Mouse (Mus musculus): ENCODE data around the gene Sbno1. TPM values are rescaled to one million over a fixed set of nuclear protein-coding genes. Genes with fewer than 3 reads are reported as not detected.

Gene Sbno1
- 100 to 1,000 TPM; 124 to 127 TPM for total RNA-seq (2023)

GRCm38 (mm10) chr5:124425412-124426259, at the start of gene Sbno1:
Sbno1 (minus strand) TSS chr5:124426001.

GRCm38 (mm10) chr5:124439447-124440093, 13.8 kb upstream of the Sbno1 start, which contains the start of gene Kmt5a:
Kmt5a (plus strand) TSS chr5:124439930.

GRCm38 (mm10) chr5:124362982-124363381, 62.8 kb downstream of the Sbno1 start, which contains the start of gene Cdk2ap1:
Cdk2ap1 (minus strand) TSS chr5:124363082.

GRCm38 (mm10) chr5:124327510-124328364, 98.1 kb downstream of the Sbno1 start, which contains the start of the genes Mphosph9 and 2810006K23Rik:
Mphosph9 (minus strand) TSS chr5:124327972.
2810006K23Rik (plus strand) TSS chr5:124328089.

Other genes with a start within 250 kb of the Sbno1 start
- 1 to 10 TPM; 6.4 to 8.0 TPM for gene Pitpnm2, start 176.2 kb downstream of the Sbno1 start, total RNA-seq (2023)
- 1 to 10 TPM; 4.8 to 7.3 TPM for gene Mphosph9, start 98.0 kb downstream of the Sbno1 start, total RNA-seq (2023)
- 1 to 10 TPM; 5.6 to 6.1 TPM for gene 2810006K23Rik, start 97.9 kb downstream of the Sbno1 start, total RNA-seq (2023)
- gene Cdk2ap1, start 62.9 kb downstream of the Sbno1 start, total RNA-seq (2023): 100 to 1,000 TPM in 1 of 2 experiments, 10 to 100 TPM in 1; 95.8 to 112 TPM
- 100 to 1,000 TPM; 105 to 109 TPM for gene Kmt5a, start 13.9 kb upstream of the Sbno1 start, total RNA-seq (2023)
- gene Rilpl2, start 52.4 kb upstream of the Sbno1 start, total RNA-seq (2023): 100 to 1,000 TPM; 205 to 235 TPM
- gene Snrnp35, start 57.1 kb upstream of the Sbno1 start, total RNA-seq (2023): 10 to 100 TPM; 14.8 to 16.8 TPM
- 1 to 10 TPM; 2.9 to 5.8 TPM for gene Rilpl1, start 105.4 kb upstream of the Sbno1 start, total RNA-seq (2023)
- gene Tmed2, start 114.7 kb upstream of the Sbno1 start, total RNA-seq (2023): 100 to 1,000 TPM; 175 to 201 TPM
- gene Ddx55, start 126.9 kb upstream of the Sbno1 start, total RNA-seq (2023): 10 to 100 TPM; 22.0 to 23.7 TPM
- 10 to 100 TPM; 21.5 to 22.5 TPM for gene Eif2b1, start 153.1 kb upstream of the Sbno1 start, total RNA-seq (2023)
- gene Gtf2h3, start 153.1 kb upstream of the Sbno1 start, total RNA-seq (2023): 10 to 100 TPM; 12.3 to 12.7 TPM
- gene Atp6v0a2, start 202.6 kb upstream of the Sbno1 start, total RNA-seq (2023): 10 to 100 TPM; 50.6 to 54.7 TPM